Mouse (Mus musculus): Measurements from ENCODE around the gene Prkacb. TPM values are rescaled to one million over a fixed set of nuclear protein-coding genes. Genes with fewer than 3 reads are reported as not detected.

Gene Prkacb
- total RNA-seq (2017), result 133 and 147 TPM in 2 replicates

- peak; percentile 67 to 85 for ATAC-seq (replicated peaks in 1 of 2; ENCODE audit: insufficient read depth in 1 of 2, low FRiP score in 2 of 2, low TSS enrichment in 1 of 2, low read depth in 1 of 2, poor library complexity in 2 of 2, severe bottlenecking in 2 of 2)
Measured at GRCm38 (mm10) chr3:146812901-146813393, at the start of gene Prkacb. TSS of gene Prkacb (minus strand) at chr3:146812990.

GRCm38 (mm10) chr3:146860308-146860707 lies 47.5 kb upstream of the Prkacb start:
- ATAC-seq (replicated peaks in 1 of 2; ENCODE audit: insufficient read depth in 1 of 2, low FRiP score in 2 of 2, low TSS enrichment in 1 of 2, low read depth in 1 of 2, poor library complexity in 2 of 2, severe bottlenecking in 2 of 2), result no peak

- no peak for ATAC-seq (replicated peaks in 1 of 2; ENCODE audit: insufficient read depth in 1 of 2, low FRiP score in 2 of 2, low TSS enrichment in 1 of 2, low read depth in 1 of 2, poor library complexity in 2 of 2, severe bottlenecking in 2 of 2)
Measured at GRCm38 (mm10) chr3:146857373-146857772, 44.6 kb upstream of the Prkacb start.

- no peak for ATAC-seq (replicated peaks in 1 of 2; ENCODE audit: insufficient read depth in 1 of 2, low FRiP score in 2 of 2, low TSS enrichment in 1 of 2, low read depth in 1 of 2, poor library complexity in 2 of 2, severe bottlenecking in 2 of 2)
Measured at GRCm38 (mm10) chr3:146854473-146855087, 41.8 kb upstream of the Prkacb start.

- ATAC-seq (replicated peaks in 1 of 2; ENCODE audit: insufficient read depth in 1 of 2, low FRiP score in 2 of 2, low TSS enrichment in 1 of 2, low read depth in 1 of 2, poor library complexity in 2 of 2, severe bottlenecking in 2 of 2), result peak; percentile 91 to 98
Measured at GRCm38 (mm10) chr3:146851966-146852891, 39.4 kb upstream of the Prkacb start, which contains the start of gene Ttll7. TSS of gene Ttll7 (plus strand) at chr3:146852367.

GRCm38 (mm10) chr3:146849360-146849759 lies 36.6 kb upstream of the Prkacb start:
- ATAC-seq (replicated peaks in 1 of 2; ENCODE audit: insufficient read depth in 1 of 2, low FRiP score in 2 of 2, low TSS enrichment in 1 of 2, low read depth in 1 of 2, poor library complexity in 2 of 2, severe bottlenecking in 2 of 2), result no peak

GRCm38 (mm10) chr3:146848112-146848511 lies 35.3 kb upstream of the Prkacb start:
- no peak for ATAC-seq (replicated peaks in 1 of 2; ENCODE audit: insufficient read depth in 1 of 2, low FRiP score in 2 of 2, low TSS enrichment in 1 of 2, low read depth in 1 of 2, poor library complexity in 2 of 2, severe bottlenecking in 2 of 2)

GRCm38 (mm10) chr3:146846237-146846636 lies 33.4 kb upstream of the Prkacb start:
- ATAC-seq (replicated peaks in 1 of 2; ENCODE audit: insufficient read depth in 1 of 2, low FRiP score in 2 of 2, low TSS enrichment in 1 of 2, low read depth in 1 of 2, poor library complexity in 2 of 2, severe bottlenecking in 2 of 2), result no peak

- ATAC-seq (replicated peaks in 1 of 2; ENCODE audit: insufficient read depth in 1 of 2, low FRiP score in 2 of 2, low TSS enrichment in 1 of 2, low read depth in 1 of 2, poor library complexity in 2 of 2, severe bottlenecking in 2 of 2), result no peak
Measured at GRCm38 (mm10) chr3:146843470-146843869, 30.7 kb upstream of the Prkacb start.

GRCm38 (mm10) chr3:146842766-146843165 lies 30.0 kb upstream of the Prkacb start:
- ATAC-seq (replicated peaks in 1 of 2; ENCODE audit: insufficient read depth in 1 of 2, low FRiP score in 2 of 2, low TSS enrichment in 1 of 2, low read depth in 1 of 2, poor library complexity in 2 of 2, severe bottlenecking in 2 of 2), result no peak

- ATAC-seq (replicated peaks in 1 of 2; ENCODE audit: insufficient read depth in 1 of 2, low FRiP score in 2 of 2, low TSS enrichment in 1 of 2, low read depth in 1 of 2, poor library complexity in 2 of 2, severe bottlenecking in 2 of 2), result no peak
Measured at GRCm38 (mm10) chr3:146820718-146821117, 7.9 kb upstream of the Prkacb start.

GRCm38 (mm10) chr3:146813624-146814023 lies 834 bp upstream of the Prkacb start:
- no peak for ATAC-seq (replicated peaks in 1 of 2; ENCODE audit: insufficient read depth in 1 of 2, low FRiP score in 2 of 2, low TSS enrichment in 1 of 2, low read depth in 1 of 2, poor library complexity in 2 of 2, severe bottlenecking in 2 of 2)

- ATAC-seq (replicated peaks in 1 of 2; ENCODE audit: insufficient read depth in 1 of 2, low FRiP score in 2 of 2, low TSS enrichment in 1 of 2, low read depth in 1 of 2, poor library complexity in 2 of 2, severe bottlenecking in 2 of 2), result peak; percentile 29 to 30; a peak in 3 of 4 replicates
Measured at GRCm38 (mm10) chr3:146812041-146812878, 530 bp downstream of the Prkacb start.

- no peak for ATAC-seq (replicated peaks in 1 of 2; ENCODE audit: insufficient read depth in 1 of 2, low FRiP score in 2 of 2, low TSS enrichment in 1 of 2, low read depth in 1 of 2, poor library complexity in 2 of 2, severe bottlenecking in 2 of 2)
Measured at GRCm38 (mm10) chr3:146793554-146794257, 19.1 kb downstream of the Prkacb start.

GRCm38 (mm10) chr3:146792144-146792748 lies 20.5 kb downstream of the Prkacb start:
- ATAC-seq (replicated peaks in 1 of 2; ENCODE audit: insufficient read depth in 1 of 2, low FRiP score in 2 of 2, low TSS enrichment in 1 of 2, low read depth in 1 of 2, poor library complexity in 2 of 2, severe bottlenecking in 2 of 2), result peak in 1 of 2 experiments; percentile 22; a peak in 1 of 4 replicates

GRCm38 (mm10) chr3:146784233-146784632 lies 28.6 kb downstream of the Prkacb start:
- ATAC-seq (replicated peaks in 1 of 2; ENCODE audit: insufficient read depth in 1 of 2, low FRiP score in 2 of 2, low TSS enrichment in 1 of 2, low read depth in 1 of 2, poor library complexity in 2 of 2, severe bottlenecking in 2 of 2), result 0 out of 4 replicates have a peak, but pooled peaks have one; percentile 16 to 23

Data from hematopoietic stem cell, adult 5-6 weeks (primary cell).